Mouse (Mus musculus) liver, adult (tissue): ENCODE results near the gene Bcl11a.

Source experiments
- GATA4 ChIP-seq: IDR thresholded peaks from 2 replicates; pipeline ENCODE4 v1.6.1; 2014; ENCODE audit warnings: mild to moderate bottlenecking, low read length; ENCODE audit not compliant: insufficient replicate concordance

Gene Bcl11a

GRCm38 (mm10) chr11:24107414-24107813 lies 29.6 kb downstream of the Bcl11a start:
- no peak for TF ChIP-seq GATA4

- TF ChIP-seq GATA4: no peak
Measured at GRCm38 (mm10) chr11:24108974-24109373, 31.1 kb downstream of the Bcl11a start.

- no peak for TF ChIP-seq GATA4
Measured at GRCm38 (mm10) chr11:24109388-24109787, 31.5 kb downstream of the Bcl11a start.

- no peak for TF ChIP-seq GATA4
Measured at GRCm38 (mm10) chr11:24110113-24110512, 32.3 kb downstream of the Bcl11a start.

- no peak for TF ChIP-seq GATA4
Measured at GRCm38 (mm10) chr11:24111720-24112119, 33.9 kb downstream of the Bcl11a start.

- TF ChIP-seq GATA4: no peak
Measured at GRCm38 (mm10) chr11:24115017-24115752, 37.3 kb downstream of the Bcl11a start.

- TF ChIP-seq GATA4: no peak
Measured at GRCm38 (mm10) chr11:24116041-24116440, 38.2 kb downstream of the Bcl11a start.

GRCm38 (mm10) chr11:24116582-24117318 lies 38.9 kb downstream of the Bcl11a start:
- no peak for TF ChIP-seq GATA4

- TF ChIP-seq GATA4: no peak
Measured at GRCm38 (mm10) chr11:24121136-24121535, 43.3 kb downstream of the Bcl11a start.

GRCm38 (mm10) chr11:24122899-24123298 lies 45.0 kb downstream of the Bcl11a start:
- TF ChIP-seq GATA4: no peak

- no peak for TF ChIP-seq GATA4
Measured at GRCm38 (mm10) chr11:24123991-24124390, 46.1 kb downstream of the Bcl11a start.

- TF ChIP-seq GATA4: no peak
Measured at GRCm38 (mm10) chr11:24125098-24125497, 47.2 kb downstream of the Bcl11a start.

GRCm38 (mm10) chr11:24128001-24128400 lies 50.1 kb downstream of the Bcl11a start:
- no peak for TF ChIP-seq GATA4

- TF ChIP-seq GATA4: no peak
Measured at GRCm38 (mm10) chr11:24129358-24130185, 51.7 kb downstream of the Bcl11a start.

GRCm38 (mm10) chr11:24130186-24130760 lies 52.4 kb downstream of the Bcl11a start:
- TF ChIP-seq GATA4: no peak

- no peak for TF ChIP-seq GATA4
Measured at GRCm38 (mm10) chr11:24131818-24132217, 54.0 kb downstream of the Bcl11a start.

GRCm38 (mm10) chr11:24132358-24132757 lies 54.5 kb downstream of the Bcl11a start:
- TF ChIP-seq GATA4: no peak
